Mouse (Mus musculus) thymus, adult 2 months (tissue): ENCODE measurements around the gene Maml3. TPM values are rescaled to one million over a fixed set of nuclear protein-coding genes. Genes with fewer than 3 reads are reported as not detected.

Experiments used
- DNase-seq: peaks from one replicate; pipeline ENCODE4 v3.0.0; 2021
- H3K27ac ChIP-seq: fragments of 200-500 bp; 2 replicates; pipeline ENCODE4 v1.5.1; 2012; ENCODE audit warnings: low read length, control low read depth; ENCODE audit not compliant: control insufficient read depth, insufficient read depth
- H3K27me3 ChIP-seq: fragments of 200-500 bp; 2 replicates; pipeline ENCODE4 v1.6.1; 2012; ENCODE audit warnings: mild to moderate bottlenecking, low read length, moderate library complexity, mixed read lengths; ENCODE audit not compliant: control insufficient read depth, insufficient read depth
- H3K36me3 ChIP-seq: fragments of 200-500 bp; 2 replicates; pipeline ENCODE4 v1.6.1; 2012; ENCODE audit warnings: mild to moderate bottlenecking, low read length, moderate library complexity; ENCODE audit not compliant: control insufficient read depth, insufficient read depth
- H3K4me1 ChIP-seq: fragments of 200-500 bp; replicated peaks from 2 replicates; pipeline ENCODE4 v1.6.1; 2012; ENCODE audit warnings: low read length; ENCODE audit not compliant: control insufficient read depth, insufficient read depth
- H3K4me3 ChIP-seq: fragments of 200-500 bp; 2 replicates; pipeline ENCODE4 v1.5.1; 2012; ENCODE audit warnings: mild to moderate bottlenecking, low read length, control low read depth, moderate library complexity; ENCODE audit not compliant: control insufficient read depth, insufficient read depth
- CTCF ChIP-seq: fragments of 200-500 bp; IDR thresholded peaks from 2 replicates; pipeline ENCODE4 v1.5.1; 2012; ENCODE audit warnings: mild to moderate bottlenecking, control low read depth, low read length, moderate library complexity, borderline replicate concordance; ENCODE audit not compliant: control insufficient read depth, poor library complexity, insufficient read depth; ENCODE audit errors: extremely low read depth
- POLR2A ChIP-seq: fragments of 200-500 bp; IDR thresholded peaks from 2 replicates; pipeline ENCODE4 v1.6.1; 2012; ENCODE audit warnings: mild to moderate bottlenecking, low read length, control low read depth, moderate library complexity; ENCODE audit not compliant: control insufficient read depth, poor library complexity, insufficient read depth; ENCODE audit errors: extremely low read depth
- WGBS: fragments of 180-500 bp; shearing (Covaris S2); methylation state at CpG from one replicate; pipeline ENCODE4 v1.1.7; 2018; 5-methylcytosine and 5-hydroxymethylcytosine counted together
- polyA plus RNA-seq: library from polyadenylated mRNA; depleted of rRNA; stranded (reverse); fragments of >200 nt; gene quantifications from 2 replicates; pipeline ENCODE4 v1.2.3, GENCODE M21; 2012

The Maml3 gene
- polyA plus RNA-seq, 1 experiment = 3.5 TPM

GRCm38 (mm10) chr3:51977654-51978352 is 127.1 kb downstream of the Maml3 start:
- Histone ChIP-seq H3K27ac (no peak overlapping the region), H3K4me3 (no peak overlapping the region), H3K4me1 (no peaks in the 10 kb centered on the region), H3K27me3 (no peaks in the 10 kb centered on the region), H3K36me3 (no peaks in the 10 kb centered on the region)
- no peak for DNase-seq
- 91% methylated on average over 8 of the region's 8 CpGs for WGBS
- TF ChIP-seq POLR2A (no peak), CTCF (no peak)

GRCm38 (mm10) chr3:51974601-51975000 is 130.3 kb downstream of the Maml3 start:
- no peak overlapping the region for H3K27ac ChIP-seq
- H3K4me1 ChIP-seq = no peaks in the 10 kb centered on the region
- no peaks in the 10 kb centered on the region for H3K27me3 ChIP-seq
- no peak overlapping the region for H3K4me3 ChIP-seq
- WGBS = 97% methylated on average over 7 of the region's 7 CpGs
- H3K36me3 ChIP-seq = no peaks in the 10 kb centered on the region
- TF ChIP-seq CTCF (no peak), POLR2A (no peak)
- DNase-seq = no peak

GRCm38 (mm10) chr3:51974153-51974552 is 130.7 kb downstream of the Maml3 start:
- Histone ChIP-seq H3K4me1 (no peaks in the 10 kb centered on the region), H3K36me3 (no peaks in the 10 kb centered on the region), H3K27ac (no peak overlapping the region), H3K4me3 (no peak overlapping the region), H3K27me3 (no peaks in the 10 kb centered on the region)
- TF ChIP-seq POLR2A (no peak), CTCF (no peak)
- DNase-seq = no peak
- 88% methylated on average over 6 of the region's 6 CpGs for WGBS

GRCm38 (mm10) chr3:51972576-51972975 is 132.3 kb downstream of the Maml3 start:
- 96% methylated on average over 6 of the region's 6 CpGs for WGBS
- Histone ChIP-seq H3K4me3 (no peak overlapping the region), H3K27ac (no peak overlapping the region), H3K36me3 (no peaks in the 10 kb centered on the region), H3K27me3 (no peaks in the 10 kb centered on the region), H3K4me1 (no peaks in the 10 kb centered on the region)
- TF ChIP-seq CTCF (no peak), POLR2A (no peak)
- DNase-seq = no peak

GRCm38 (mm10) chr3:51970489-51970888 is 134.4 kb downstream of the Maml3 start:
- TF ChIP-seq CTCF (no peak), POLR2A (no peak)
- no peak for DNase-seq
- H3K4me3 ChIP-seq = no peak overlapping the region
- H3K4me1 ChIP-seq = no peaks in the 10 kb centered on the region; the same call in 1 of the 2 replicates
- no peaks in the 10 kb centered on the region for H3K36me3 ChIP-seq
- no peak overlapping the region for H3K27ac ChIP-seq
- no peaks in the 10 kb centered on the region for H3K27me3 ChIP-seq
- 95% methylated on average over 2 of the region's 2 CpGs for WGBS

- DNase-seq = no peak
- Histone ChIP-seq H3K4me3 (no peak overlapping the region), H3K36me3 (no peaks in the 10 kb centered on the region), H3K4me1 (no peaks in the 10 kb centered on the region; the same call in 1 of the 2 replicates), H3K27me3 (no peaks in the 10 kb centered on the region), H3K27ac (no peak overlapping the region)
- TF ChIP-seq POLR2A = no peak
- no peak for TF ChIP-seq CTCF
- 96% methylated on average over 6 of the region's 6 CpGs for WGBS
Measured at GRCm38 (mm10) chr3:51969451-51969850, 135.4 kb downstream of the Maml3 start.

- Histone ChIP-seq H3K36me3 (no peaks in the 10 kb centered on the region), H3K4me3 (no peak overlapping the region), H3K4me1 (peaks cover 4% of the 10 kb centered on the region; the same call in 1 of the 2 replicates), H3K27me3 (no peaks in the 10 kb centered on the region), H3K27ac (no peak overlapping the region)
- WGBS = 86% methylated on average over 7 of the region's 7 CpGs
- DNase-seq = no peak
- no peak for TF ChIP-seq CTCF
- TF ChIP-seq POLR2A = no peak
Measured at GRCm38 (mm10) chr3:51965841-51966240, 139.0 kb downstream of the Maml3 start.
